Mouse (Mus musculus): Measurements from ENCODE around the gene Decr2.
"Not testable (repeated sequence)": the region's sequence is repeated elsewhere in the genome, so short reads cannot be mapped to it uniquely, and the experiment has no call there.

DNA sequence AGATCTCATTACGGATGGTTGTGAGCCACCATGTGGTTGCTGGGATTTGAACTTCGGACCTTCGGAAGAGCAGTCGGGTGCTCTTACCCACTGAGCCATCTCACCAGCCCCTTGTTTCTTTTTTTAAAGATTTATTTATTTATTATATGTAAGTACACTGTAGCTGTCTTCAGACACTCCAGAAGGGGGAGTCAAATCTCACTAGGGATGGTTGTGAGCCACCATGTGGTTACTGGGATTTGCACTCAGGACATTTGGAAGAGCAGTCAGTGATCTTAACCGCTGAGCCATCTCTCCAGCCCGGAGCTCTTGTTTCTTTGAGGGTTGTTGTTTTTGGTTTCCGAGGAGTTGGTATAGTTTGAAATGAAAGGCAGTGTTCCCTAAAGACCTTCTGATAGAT, 24.3 kb upstream of the Decr2 start:
- TF ChIP-seq CTCF (IDR thresholded peaks at IDR 0.05; ENCODE audit: low read depth, low read length); POLR2A (IDR thresholded peaks at IDR 0.05; ENCODE audit: borderline replicate concordance, low read depth, low read length): not testable (repeated sequence)
